8 mouse cellular contexts compared by ENCODE assay signal in the genomic region with DNA sequence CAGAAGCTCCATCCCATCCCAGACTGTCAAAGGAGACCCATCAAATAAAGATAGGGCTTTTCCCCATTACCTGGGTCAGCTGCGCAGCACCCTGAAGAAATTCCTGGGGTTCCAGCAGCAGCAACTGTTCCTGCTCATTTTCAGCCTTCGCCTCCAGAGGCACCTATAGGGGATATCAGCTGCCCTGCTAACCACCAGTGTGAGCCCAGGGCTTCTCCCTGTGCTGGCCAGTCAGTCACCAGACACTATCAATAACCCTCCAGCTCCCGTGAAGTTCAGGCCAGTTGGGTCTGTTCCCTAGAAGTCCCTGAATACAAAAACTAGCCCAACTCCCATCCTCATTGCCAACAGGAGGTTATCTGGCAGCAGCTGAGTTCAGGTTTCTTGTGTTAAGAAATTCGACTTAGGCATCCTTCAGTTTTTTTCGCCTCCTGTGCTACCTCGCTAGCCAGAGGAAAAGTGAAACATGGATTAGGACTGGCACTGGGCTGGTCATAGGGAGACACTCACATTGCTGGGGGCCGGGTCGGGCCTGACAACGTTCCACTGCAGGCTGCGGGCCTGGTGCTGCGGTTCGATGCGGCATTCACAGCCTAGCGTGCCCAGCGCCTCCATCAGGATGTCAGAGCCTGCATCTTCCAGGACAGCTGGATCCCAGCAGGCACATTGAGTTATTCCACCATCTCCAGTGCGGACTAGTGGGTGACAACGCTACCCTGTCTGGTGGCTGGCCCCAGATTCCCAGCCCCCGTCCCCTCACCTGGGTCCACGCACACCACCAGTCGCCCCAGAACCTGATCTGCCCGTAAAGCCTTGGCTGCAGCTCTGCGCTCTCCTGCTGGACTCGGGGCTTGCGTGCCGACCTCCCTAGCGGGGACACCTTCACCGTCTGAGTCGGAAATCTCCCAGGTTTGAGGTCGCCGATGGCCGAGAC. TPM values are rescaled to one million over a fixed set of nuclear protein-coding genes. Genes with fewer than 3 reads are reported as not detected.
DNase-seq lines count a peak whose midpoint lies in the region; ATAC-seq and TF ChIP-seq lines count a peak whose summit lies in the region.

No protein-coding gene starts in this region.

- H3K27me3 ChIP-seq in embryonic facial prominence, embryonic 10.5 days (replicated peaks; ENCODE audit: low read depth, poor library complexity, severe bottlenecking), result no peaks in the 10 kb centered on the region
- no peaks in the 10 kb centered on the region for H3K27me3 ChIP-seq in intestine, embryonic 15.5 days (replicated peaks)
- H3K27me3 ChIP-seq in midbrain, postnatal 0 days (ENCODE audit: insufficient read depth, low read length), result no peaks in the 10 kb centered on the region

- H3K9me3 ChIP-seq in embryonic facial prominence, embryonic 10.5 days, result no peaks in the 10 kb centered on the region
- H3K9me3 ChIP-seq in intestine, embryonic 15.5 days, result no peaks in the 10 kb centered on the region
- H3K9me3 ChIP-seq in midbrain, postnatal 0 days (ENCODE audit: low read length), result no peaks in the 10 kb centered on the region

- H3K9ac ChIP-seq in intestine, embryonic 15.5 days, result peak overlapping the region; percentile 83
- peak overlapping the region; percentile 93 for H3K9ac ChIP-seq in midbrain, postnatal 0 days (replicated peaks; ENCODE audit: low read length, poor library complexity, severe bottlenecking)

- H3K4me2 ChIP-seq in intestine, embryonic 15.5 days (replicated peaks), result peak overlapping the region; percentile 92
- H3K4me2 ChIP-seq in midbrain, postnatal 0 days (ENCODE audit: low read depth, low read length, poor library complexity, severe bottlenecking), result peak overlapping the region; percentile 98

- peak; percentile 23 for ATAC-seq in intestine, embryonic 15.5 days
- 0 out of 2 replicates have a peak, but pooled peaks have one; percentile 6 for ATAC-seq in midbrain, postnatal 0 days (ENCODE audit: low FRiP score)

- 0 out of 2 replicates have a peak, but pooled peaks have one; percentile 3 for TF ChIP-seq CTCF in midbrain, postnatal 0 days (IDR thresholded peaks at IDR 0.05)

- WGBS in embryonic facial prominence, embryonic 10.5 days, result 10% methylated on average over 31 of the region's 31 CpGs
- 10% methylated on average over 31 of the region's 31 CpGs for WGBS in intestine, embryonic 15.5 days
- 11% methylated on average over 31 of the region's 31 CpGs for WGBS in midbrain, postnatal 0 days

- H3K4me1 ChIP-seq in embryonic facial prominence, embryonic 10.5 days, result peaks cover 46% of the 10 kb centered on the region
- H3K4me1 ChIP-seq in intestine, embryonic 15.5 days (replicated peaks), result peaks cover 29% of the 10 kb centered on the region
- H3K4me1 ChIP-seq in midbrain, postnatal 0 days (ENCODE audit: insufficient read depth, low read length), result peaks cover 14% of the 10 kb centered on the region

- peak; percentile 19 for DNase-seq in embryo, embryonic 10 days (ENCODE audit: low spot score)
- DNase-seq in embryo, embryonic 11 days, result no peak
- DNase-seq in 3T3-L1 (ENCODE audit: low read depth, low spot score), result peak; percentile 52
- DNase-seq in embryonic facial prominence, embryonic 10.5 days (ENCODE audit: low spot score), result no peak
- peak; percentile 6 for DNase-seq in midbrain, postnatal 0 days (ENCODE audit: low spot score)
- DNase-seq in left cerebral cortex, postnatal 4 days, result no peak
- DNase-seq in spleen, adult 18-20 months, result no peak

- peak overlapping the region; percentile 90 for H3K27ac ChIP-seq in embryonic facial prominence, embryonic 10.5 days (replicated peaks)
- peak overlapping the region; percentile 87 for H3K27ac ChIP-seq in intestine, embryonic 15.5 days
- peak overlapping the region; percentile 91 for H3K27ac ChIP-seq in midbrain, postnatal 0 days (ENCODE audit: low read depth, low read length)

- peaks cover 74% of the 10 kb centered on the region for H3K36me3 ChIP-seq in embryonic facial prominence, embryonic 10.5 days (replicated peaks)
- H3K36me3 ChIP-seq in intestine, embryonic 15.5 days, result peaks cover 42% of the 10 kb centered on the region
- peaks cover 44% of the 10 kb centered on the region for H3K36me3 ChIP-seq in midbrain, postnatal 0 days (ENCODE audit: insufficient read depth, low read length)

- intact Hi-C loops in left cerebral cortex, postnatal 4 days (cut with DNase I), result no loop called here

- H3K4me3 ChIP-seq in embryonic facial prominence, embryonic 10.5 days, result peak overlapping the region; percentile 83
- H3K4me3 ChIP-seq in intestine, embryonic 15.5 days (replicated peaks), result peak overlapping the region; percentile 91
- H3K4me3 ChIP-seq in midbrain, postnatal 0 days (ENCODE audit: low read depth, low read length), result peak overlapping the region; percentile 87

RNA-seq across cellular contexts. Expression of gene Eme2, which starts 0.6 kb away (rescaled TPM):
- 30.6 and 33.6 TPM in 2 replicates for polyA plus RNA-seq in embryonic facial prominence, embryonic 10.5 days (2016; fragmentation: Nextera tagmentation; extraction: Ambion mirVana)
- polyA plus RNA-seq in intestine, embryonic 15.5 days (2015; fragmentation: Nextera tagmentation; extraction: Ambion mirVana), result 27.3 and 27.4 TPM in 2 replicates
- 29.7 and 31.7 TPM in 2 replicates for total RNA-seq in midbrain, postnatal 0 days (2014; rRNA removed)
- 20.2 and 22.5 TPM in 2 replicates for polyA plus RNA-seq in midbrain, postnatal 0 days (2015; fragmentation: Nextera tagmentation; extraction: Ambion mirVana)
- total RNA-seq in left cerebral cortex, postnatal 4 days (2021), result 10 to 100 TPM; 36.2 to 36.4 TPM

RNA-seq across cellular contexts. Expression of gene Mrps34, which starts 0.6 kb away (rescaled TPM):
- polyA plus RNA-seq in embryonic facial prominence, embryonic 10.5 days (2016; fragmentation: Nextera tagmentation; extraction: Ambion mirVana), result 102 and 105 TPM in 2 replicates
- 111 and 117 TPM in 2 replicates for polyA plus RNA-seq in intestine, embryonic 15.5 days (2015; fragmentation: Nextera tagmentation; extraction: Ambion mirVana)
- total RNA-seq in midbrain, postnatal 0 days (2014; rRNA removed), result 43.8 and 46.1 TPM in 2 replicates
- polyA plus RNA-seq in midbrain, postnatal 0 days (2015; fragmentation: Nextera tagmentation; extraction: Ambion mirVana), result 128 and 131 TPM in 2 replicates
- total RNA-seq in left cerebral cortex, postnatal 4 days (2021), result 10 to 100 TPM; 48.9 to 50.0 TPM

RNA-seq across cellular contexts. Expression of gene Nme3, which starts 2.0 kb away (rescaled TPM):
- 47.3 and 50.1 TPM in 2 replicates for polyA plus RNA-seq in embryonic facial prominence, embryonic 10.5 days (2016; fragmentation: Nextera tagmentation; extraction: Ambion mirVana)
- polyA plus RNA-seq in intestine, embryonic 15.5 days (2015; fragmentation: Nextera tagmentation; extraction: Ambion mirVana), result 71.7 and 85.4 TPM in 2 replicates
- total RNA-seq in midbrain, postnatal 0 days (2014; rRNA removed), result 54.4 and 65.3 TPM in 2 replicates
- 98.3 and 105 TPM in 2 replicates for polyA plus RNA-seq in midbrain, postnatal 0 days (2015; fragmentation: Nextera tagmentation; extraction: Ambion mirVana)
- 10 to 100 TPM; 38.7 to 43.0 TPM for total RNA-seq in left cerebral cortex, postnatal 4 days (2021)

RNA-seq across cellular contexts. Expression of gene Spsb3, which starts 7.9 kb away (rescaled TPM):
- polyA plus RNA-seq in embryonic facial prominence, embryonic 10.5 days (2016; fragmentation: Nextera tagmentation; extraction: Ambion mirVana), result 47.1 TPM in 2 replicates
- polyA plus RNA-seq in intestine, embryonic 15.5 days (2015; fragmentation: Nextera tagmentation; extraction: Ambion mirVana), result 32.0 and 33.4 TPM in 2 replicates
- 87.5 and 105 TPM in 2 replicates for total RNA-seq in midbrain, postnatal 0 days (2014; rRNA removed)
- 100 and 110 TPM in 2 replicates for polyA plus RNA-seq in midbrain, postnatal 0 days (2015; fragmentation: Nextera tagmentation; extraction: Ambion mirVana)
- 10 to 100 TPM; 43.6 to 46.0 TPM for total RNA-seq in left cerebral cortex, postnatal 4 days (2021)

RNA-seq across cellular contexts. Expression of gene Nubp2, which starts 8.2 kb away (rescaled TPM):
- polyA plus RNA-seq in embryonic facial prominence, embryonic 10.5 days (2016; fragmentation: Nextera tagmentation; extraction: Ambion mirVana), result 71.8 and 81.8 TPM in 2 replicates
- 51.5 and 57.9 TPM in 2 replicates for polyA plus RNA-seq in intestine, embryonic 15.5 days (2015; fragmentation: Nextera tagmentation; extraction: Ambion mirVana)
- 39.6 and 60.2 TPM in 2 replicates for total RNA-seq in midbrain, postnatal 0 days (2014; rRNA removed)
- 55.8 and 63.9 TPM in 2 replicates for polyA plus RNA-seq in midbrain, postnatal 0 days (2015; fragmentation: Nextera tagmentation; extraction: Ambion mirVana)
- 10 to 100 TPM; 35.9 to 39.3 TPM for total RNA-seq in left cerebral cortex, postnatal 4 days (2021)

Comparison
In these comparisons a context has a peak if more than half of its experiments do, and no peak if none do; other contexts are left out.
1. DNase-seq: peak in embryo, embryonic 10 days (single experiment), 3T3-L1 (single experiment) and midbrain, postnatal 0 days (single experiment); none in embryo, embryonic 11 days (single experiment), embryonic facial prominence, embryonic 10.5 days (single experiment), left cerebral cortex, postnatal 4 days (single experiment) and spleen, adult 18-20 months (0 of 2).
2. Peak in every context shown above with its lines, with median percentiles within 50 percentile points of each other: H3K27ac ChIP-seq and H3K4me3 ChIP-seq.